Mouse (Mus musculus) limb, embryonic 14.5 days (tissue): ENCODE data around the gene Ubl3. TPM values are rescaled to one million over a fixed set of nuclear protein-coding genes. Genes with fewer than 3 reads are reported as not detected.

Experiments
- ATAC-seq: fragments of 200-750 bp; cut with Nextera tagmentation; 2 replicates; pipeline ENCODE4 v1.8.0; 2017; ENCODE audit warnings: low read depth, moderate number of reproducible peaks, moderate TSS enrichment; ENCODE audit not compliant: low FRiP score
- DNase-seq: peaks from one replicate; pipeline ENCODE4 v3.0.0-alpha.2; 2015; ENCODE audit warnings: low spot score
- H3K27ac ChIP-seq: fragments of 300-500 bp; sonication (generic); replicated peaks from 2 replicates; pipeline ENCODE4 v1.5.1; 2014; ENCODE audit warnings: low read depth, mild to moderate bottlenecking, low read length, moderate library complexity, mixed read lengths
- H3K27me3 ChIP-seq: fragments of 300-500 bp; sonication (generic); 2 replicates; pipeline ENCODE4 v1.6.1; 2014; ENCODE audit warnings: low read length, mixed read lengths; ENCODE audit not compliant: control insufficient read depth, insufficient read depth
- H3K36me3 ChIP-seq: fragments of 300-500 bp; sonication (generic); 2 replicates; pipeline ENCODE4 v1.6.1; 2014; ENCODE audit warnings: mild to moderate bottlenecking, low read length, moderate library complexity, mixed read lengths; ENCODE audit not compliant: control insufficient read depth, insufficient read depth
- H3K4me1 ChIP-seq: fragments of 300-500 bp; sonication (generic); 2 replicates; pipeline ENCODE4 v1.6.1; 2014; ENCODE audit warnings: antibody characterized with exemption, low read length, mixed read lengths; ENCODE audit not compliant: control insufficient read depth, insufficient read depth
- H3K4me2 ChIP-seq: fragments of 300-500 bp; sonication (generic); replicated peaks from 2 replicates; pipeline ENCODE4 v1.6.1; 2014; ENCODE audit warnings: low read depth, mild to moderate bottlenecking, low read length, moderate library complexity; ENCODE audit not compliant: severe bottlenecking
- H3K4me3 ChIP-seq: fragments of 300-500 bp; sonication (generic); replicated peaks from 2 replicates; pipeline ENCODE4 v1.5.1; 2014; ENCODE audit warnings: low read length
- H3K9ac ChIP-seq: fragments of 300-500 bp; sonication (generic); 2 replicates; pipeline ENCODE4 v1.6.1; 2014; ENCODE audit warnings: mild to moderate bottlenecking, low read depth, low read length, moderate library complexity; ENCODE audit not compliant: severe bottlenecking
- H3K9me3 ChIP-seq: fragments of 300-500 bp; sonication (generic); 2 replicates; pipeline ENCODE4 v1.6.1; 2016; ENCODE audit warnings: low read length; ENCODE audit not compliant: control insufficient read depth
- POLR2A ChIP-seq: fragments of 200-500 bp; IDR thresholded peaks from 2 replicates; pipeline ENCODE4 v1.8.0; 2012; ENCODE audit warnings: inconsistent platforms, mild to moderate bottlenecking, moderate library complexity, borderline replicate concordance; ENCODE audit not compliant: insufficient read depth, insufficient read length; ENCODE audit errors: extremely low read depth
- WGBS: fragments of 180-500 bp; shearing (Covaris S2); extraction: QIAGEN DNeasy Blood & Tissue Kit; methylation state at CpG from one replicate; pipeline ENCODE4 v1.1.7; 2014; 5-methylcytosine and 5-hydroxymethylcytosine counted together
- polyA plus RNA-seq, 2 experiments: library from polyadenylated mRNA; depleted of rRNA in 1 of 2; stranded (reverse) in 1 of 2; unstranded in 1 of 2; fragments of >200 nt; fragmentation: Nextera tagmentation in 1 of 2; extraction: Ambion mirVana in 1 of 2; gene quantifications; 2 replicates each; pipeline versions ENCODE4 v1.2.1 to v1.2.3; 2012 to 2014

The Ubl3 gene
- polyA plus RNA-seq, 2 experiments, result 30.3 to 73.6 TPM

- Histone ChIP-seq H3K36me3 (no peaks in the 10 kb centered on the region), H3K4me1 (no peaks in the 10 kb centered on the region), H3K4me3 (no peak overlapping the region), H3K9me3 (no peaks in the 10 kb centered on the region), H3K27ac (no peak overlapping the region), H3K9ac (no peak overlapping the region), H3K4me2 (no peak overlapping the region), H3K27me3 (no peaks in the 10 kb centered on the region)
- WGBS, result 86% methylated on average over 15 of the region's 15 CpGs
- no peak for TF ChIP-seq POLR2A
- DNase-seq (no peak), ATAC-seq (no peak)
These were observed 6.8 kb upstream of the Ubl3 start for GRCm38 (mm10) chr5:148559261-148559958.

GRCm38 (mm10) chr5:148558472-148558871 lies 5.9 kb upstream of the Ubl3 start:
- DNase-seq (no peak), ATAC-seq (no peak)
- Histone ChIP-seq H3K4me2 (no peak overlapping the region), H3K9ac (no peak overlapping the region), H3K4me3 (no peak overlapping the region), H3K36me3 (no peaks in the 10 kb centered on the region), H3K4me1 (no peaks in the 10 kb centered on the region; the same call in 1 of the 2 replicates), H3K27me3 (no peaks in the 10 kb centered on the region), H3K27ac (no peak overlapping the region), H3K9me3 (no peaks in the 10 kb centered on the region)
- WGBS, result 90% methylated on average over 6 of the region's 6 CpGs
- TF ChIP-seq POLR2A, result no peak

GRCm38 (mm10) chr5:148556509-148556908 lies 3.9 kb upstream of the Ubl3 start:
- H3K4me2 ChIP-seq, result no peak overlapping the region
- no peaks in the 10 kb centered on the region; the same call in 1 of the 2 replicates for H3K4me1 ChIP-seq
- TF ChIP-seq POLR2A, result no peak
- no peaks in the 10 kb centered on the region for H3K9me3 ChIP-seq
- no peak overlapping the region for H3K9ac ChIP-seq
- H3K27ac ChIP-seq, result no peak overlapping the region
- no peaks in the 10 kb centered on the region for H3K36me3 ChIP-seq
- no peak overlapping the region for H3K4me3 ChIP-seq
- H3K27me3 ChIP-seq, result no peaks in the 10 kb centered on the region
- 72% methylated on average over 5 of the region's 5 CpGs for WGBS
- ATAC-seq, result no peak
- no peak for DNase-seq

GRCm38 (mm10) chr5:148555156-148555555 lies 2.6 kb upstream of the Ubl3 start:
- H3K4me2 ChIP-seq, result 0 out of 2 replicates have a peak overlapping the region, but pooled peaks have one; percentile 27
- 75% methylated on average over 10 of the region's 10 CpGs for WGBS
- no peak for TF ChIP-seq POLR2A
- no peaks in the 10 kb centered on the region for H3K9me3 ChIP-seq
- DNase-seq, result no peak
- no peak overlapping the region for H3K9ac ChIP-seq
- H3K27me3 ChIP-seq, result no peaks in the 10 kb centered on the region
- H3K36me3 ChIP-seq, result no peaks in the 10 kb centered on the region
- ATAC-seq, result no peak
- no peak overlapping the region for H3K4me3 ChIP-seq
- no peak overlapping the region for H3K27ac ChIP-seq
- peaks cover 4% of the 10 kb centered on the region for H3K4me1 ChIP-seq

- Histone ChIP-seq H3K27me3 (no peaks in the 10 kb centered on the region), H3K9ac (no peak overlapping the region), H3K4me3 (no peak overlapping the region)
These were observed 2.1 kb upstream of the Ubl3 start for GRCm38 (mm10) chr5:148554701-148555100.

More at GRCm38 (mm10) chr5:148554701-148555100, 2.1 kb upstream of the Ubl3 start:
- Histone ChIP-seq H3K27ac (no peak overlapping the region), H3K9me3 (no peaks in the 10 kb centered on the region), H3K4me1 (peaks cover 7% of the 10 kb centered on the region), H3K36me3 (no peaks in the 10 kb centered on the region), H3K4me2 (peak overlapping the region; percentile 27)
- no peak for ATAC-seq
- no peak for DNase-seq
- no peak for TF ChIP-seq POLR2A
- 11% methylated on average over 16 of the region's 16 CpGs for WGBS
